Mouse (Mus musculus): ENCODE measurements at regions not wholly inside any gene's neighbourhood (a gene's known extent, or its start where the extent isn't known, plus 50 kb on each side); places are given as distances from the start of the nearest gene placed in this dataset.
A peak's percentile ranks its signal among the peaks of the same experiment; 100 is the strongest.

DNA sequence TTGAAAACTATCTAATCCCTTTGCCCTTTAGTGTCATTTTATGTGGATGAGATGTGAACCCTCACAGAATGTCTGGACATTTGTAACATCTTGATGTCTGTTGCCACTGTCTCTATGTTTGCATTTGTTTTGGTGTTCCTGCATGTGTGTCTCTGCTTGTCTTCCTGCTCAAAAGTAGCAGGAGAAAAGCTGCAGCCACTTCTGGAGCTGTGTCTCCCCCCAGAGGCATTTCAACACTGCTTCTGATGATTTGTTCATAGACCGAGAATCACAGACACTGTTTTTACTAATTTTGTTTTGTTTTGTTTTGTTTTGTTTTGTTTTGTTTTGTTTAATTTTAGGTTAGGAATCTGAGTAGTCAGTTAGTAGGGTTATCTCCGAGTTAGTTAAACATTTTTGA is 883.8 kb downstream of the Gbe1 start:
- peak in 1 of 2 experiments; percentile 2 for DNase-seq

DNA sequence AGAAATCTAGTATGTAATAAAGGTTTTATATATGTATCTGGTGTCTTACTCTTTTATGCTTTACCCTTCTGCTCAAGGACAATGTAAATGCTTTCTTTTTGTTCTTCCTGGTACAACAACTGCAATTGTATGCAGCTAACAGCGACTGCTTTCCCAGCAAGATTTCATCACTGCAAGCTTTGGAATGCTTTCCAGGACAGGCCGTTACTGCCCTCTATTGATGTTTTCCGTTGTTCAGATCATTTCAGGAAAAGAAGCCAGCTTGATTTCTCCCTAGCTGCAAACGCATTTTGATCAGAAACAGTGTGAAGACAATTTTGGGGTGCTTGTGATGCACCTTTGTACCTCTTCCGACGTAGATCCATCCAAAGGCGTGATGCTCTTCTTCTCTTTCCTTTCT is 895.1 kb downstream of the Gbe1 start:
- peak; percentile 9 to 11 for DNase-seq

GRCm38 (mm10) chr16:71224469-71224868 is 910.7 kb downstream of the Gbe1 start:
- no peak for DNase-seq

- DNase-seq = no peak
These were observed 916.4 kb downstream of the Gbe1 start for GRCm38 (mm10) chr16:71230104-71230653.

DNA sequence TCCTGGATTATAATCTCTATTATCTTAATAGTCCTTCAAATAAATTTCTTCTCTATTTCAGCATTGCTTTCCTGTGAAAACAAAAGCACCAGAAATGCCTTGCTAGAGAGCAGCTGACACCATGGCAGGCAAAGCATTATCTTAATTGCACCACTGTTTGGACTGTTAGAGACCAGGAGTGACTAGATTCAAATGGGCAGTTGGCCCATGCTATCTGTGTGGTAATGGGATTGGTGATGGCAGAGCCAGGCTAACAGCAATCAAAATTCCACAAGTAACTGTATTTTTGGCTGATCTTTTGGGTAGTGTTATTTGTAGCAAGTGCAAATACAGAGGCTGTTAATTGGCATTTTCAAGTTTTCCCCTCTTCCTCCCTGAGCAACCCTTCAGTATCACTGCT is 929.3 kb downstream of the Gbe1 start:
- no peak for DNase-seq

- DNase-seq = no peak
These were observed 929.7 kb downstream of the Gbe1 start for GRCm38 (mm10) chr16:71243480-71243879.

DNA sequence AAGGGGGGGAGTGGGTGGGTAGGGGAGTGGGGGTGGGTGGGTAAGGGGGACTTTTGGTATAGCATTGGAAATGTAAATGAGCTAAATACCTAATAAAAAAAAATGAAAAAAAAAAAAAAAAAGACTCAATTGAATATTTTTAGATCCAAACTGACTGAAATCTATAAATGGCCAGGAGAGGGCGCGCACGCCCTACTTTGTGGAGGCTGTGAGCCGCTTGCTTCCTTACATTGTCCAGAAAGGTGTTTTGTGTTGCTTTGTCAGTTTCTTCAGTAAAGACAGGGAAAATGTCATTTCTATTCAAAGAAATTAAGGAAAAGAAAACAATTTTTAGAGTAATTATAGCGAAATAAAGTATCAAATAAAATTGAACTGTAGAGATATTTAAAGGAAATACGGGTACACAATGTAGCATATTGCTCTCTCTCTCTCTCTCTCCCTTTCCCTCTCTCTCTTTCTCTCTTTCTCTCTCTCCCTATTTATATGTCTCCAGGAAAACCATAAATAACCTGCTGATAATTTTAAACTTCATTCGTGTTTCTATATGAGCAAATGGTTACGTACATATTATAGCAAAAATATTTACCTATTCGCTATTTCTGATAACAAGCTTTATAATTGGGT is 933.9 kb downstream of the Gbe1 start:
- DNase-seq = peak; percentile 86 to 90

GRCm38 (mm10) chr16:71255740-71256139 is 942.0 kb downstream of the Gbe1 start:
- DNase-seq = no peak

- DNase-seq = peak; percentile 5 to 6
These were observed 942.4 kb downstream of the Gbe1 start for GRCm38 (mm10) chr16:71256175-71256574.

DNA sequence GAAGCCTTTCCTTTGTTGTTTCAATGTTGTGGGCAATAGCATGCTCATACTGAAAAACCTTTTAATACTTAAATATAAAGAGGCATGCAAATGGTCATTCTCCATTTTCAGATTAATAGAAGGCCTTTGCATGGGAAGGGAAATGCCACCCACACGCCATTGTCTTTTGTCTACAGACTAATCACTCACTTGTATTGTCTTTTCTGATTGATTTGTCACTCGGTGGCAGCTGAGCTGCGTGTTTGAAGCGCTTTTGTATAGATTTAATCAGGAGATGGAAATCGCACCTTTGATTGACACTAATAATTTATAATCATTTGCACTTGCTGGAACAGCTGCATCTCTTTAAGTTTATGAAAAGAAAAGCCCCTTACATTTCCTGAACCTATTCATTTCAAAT is 953.4 kb downstream of the Gbe1 start:
- DNase-seq = no peak

Data from cerebellum, postnatal 14 days (tissue).